Mouse (Mus musculus) liver, adult 2 months (tissue): ENCODE data around the gene Cabp4.

Experiments used
- CTCF ChIP-seq: fragments of 200-500 bp; IDR thresholded peaks from 2 replicates; pipeline ENCODE4 v1.5.1; 2011; ENCODE audit warnings: low read depth, low read length, control low read depth
- POLR2A ChIP-seq: fragments of 200-500 bp; IDR thresholded peaks from 2 replicates; pipeline ENCODE4 v1.6.1; 2011; ENCODE audit warnings: low read length, control low read depth; ENCODE audit not compliant: insufficient read depth; ENCODE audit errors: extremely low read depth

DNA sequence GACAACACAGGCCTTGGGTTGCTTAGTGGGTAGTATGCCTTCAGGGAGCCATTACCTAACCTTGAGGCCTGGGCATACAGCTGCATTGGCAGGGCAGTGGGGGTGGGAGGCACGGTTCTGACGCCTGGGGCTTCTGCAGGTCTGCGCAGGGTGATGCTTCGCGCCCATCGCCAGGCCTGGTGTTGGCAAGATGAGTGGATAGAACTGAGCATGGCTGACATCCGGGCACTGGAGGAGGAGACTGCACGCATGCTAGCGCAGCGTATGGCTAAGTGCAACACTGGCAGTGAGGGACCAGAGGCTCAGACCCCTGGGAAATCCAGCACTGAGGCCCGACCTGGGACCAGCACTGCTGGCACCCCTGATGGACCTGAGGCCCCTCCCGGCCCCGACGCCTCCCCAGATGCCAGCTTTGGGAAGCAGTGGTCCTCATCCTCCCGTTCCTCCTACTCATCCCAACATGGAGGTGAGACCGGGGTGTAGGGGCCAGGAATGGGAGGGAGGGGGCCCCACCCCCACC is 39.1 kb downstream of the Cabp4 start:
- TF ChIP-seq POLR2A (no peak), CTCF (no peak)
